Mouse (Mus musculus) C2C12 (cell line): ENCODE results near the gene Cys1. TPM values are rescaled to one million over a fixed set of nuclear protein-coding genes. Genes with fewer than 3 reads are reported as not detected.

Experiments
- H3K27me3 ChIP-seq: one replicate; pipeline ENCODE4 v1.6.1; 2011; ENCODE audit not compliant: control insufficient read depth, insufficient read depth, insufficient read length
- H3K36me3 ChIP-seq: one replicate; pipeline ENCODE4 v1.6.1; 2011; ENCODE audit not compliant: control insufficient read depth, insufficient read depth
- H3K4me3 ChIP-seq: one replicate; pipeline ENCODE4 v1.5.1; 2011; ENCODE audit warnings: mild to moderate bottlenecking, control low read depth; ENCODE audit not compliant: poor library complexity, insufficient read depth, severe bottlenecking
- H3K79me2 ChIP-seq: one replicate; pipeline ENCODE4 v1.6.1; 2011; ENCODE audit not compliant: control insufficient read depth, insufficient read depth
- H3K79me3 ChIP-seq: one replicate; pipeline ENCODE4 v1.6.1; 2011; ENCODE audit warnings: low read depth, control low read depth
- H3ac ChIP-seq: one replicate; pipeline ENCODE3; 2011; ENCODE audit warnings: low read depth; ENCODE audit not compliant: control insufficient read depth, insufficient read length
- CEBPB ChIP-seq: IDR thresholded peaks from one replicate; pipeline ENCODE4 v1.6.1; 2011; ENCODE audit warnings: low read depth, mild to moderate bottlenecking, control low read depth, moderate library complexity
- CTCF ChIP-seq: IDR thresholded peaks from one replicate; pipeline ENCODE4 v1.5.1; 2011; ENCODE audit not compliant: control insufficient read depth, insufficient read depth, insufficient read length
- FOSL1 ChIP-seq: IDR thresholded peaks from one replicate; pipeline ENCODE4 v1.8.0; 2011; ENCODE audit warnings: mild to moderate bottlenecking, low read length; ENCODE audit not compliant: poor library complexity, insufficient read depth, severe bottlenecking
- MAX ChIP-seq: IDR thresholded peaks from one replicate; pipeline ENCODE4 v1.6.1; 2011; ENCODE audit warnings: mild to moderate bottlenecking, control low read depth
- MYOD1 ChIP-seq: IDR thresholded peaks from one replicate; pipeline ENCODE4 v1.6.1; 2011; ENCODE audit warnings: low read depth; ENCODE audit not compliant: control insufficient read depth, insufficient read length
- MYOG ChIP-seq: IDR thresholded peaks from one replicate; pipeline ENCODE4 v1.6.1; 2011; ENCODE audit not compliant: control insufficient read depth, insufficient read length; ENCODE audit errors: extremely low read depth
- USF1 ChIP-seq: IDR thresholded peaks from one replicate; pipeline ENCODE4 v1.6.1; 2011; ENCODE audit warnings: low read depth, mild to moderate bottlenecking, control low read depth, moderate library complexity
- polyA plus RNA-seq: library from polyadenylated mRNA; unstranded; fragments of >200 nt; fragmentation: generic; extraction: Trizol; gene quantifications from one replicate; pipeline ENCODE4 v1.2.1, GENCODE M21; 2012; ENCODE audit warnings: missing spikeins

Cys1 gene
- polyA plus RNA-seq, 1 experiment, result 0.36 TPM

DNA sequence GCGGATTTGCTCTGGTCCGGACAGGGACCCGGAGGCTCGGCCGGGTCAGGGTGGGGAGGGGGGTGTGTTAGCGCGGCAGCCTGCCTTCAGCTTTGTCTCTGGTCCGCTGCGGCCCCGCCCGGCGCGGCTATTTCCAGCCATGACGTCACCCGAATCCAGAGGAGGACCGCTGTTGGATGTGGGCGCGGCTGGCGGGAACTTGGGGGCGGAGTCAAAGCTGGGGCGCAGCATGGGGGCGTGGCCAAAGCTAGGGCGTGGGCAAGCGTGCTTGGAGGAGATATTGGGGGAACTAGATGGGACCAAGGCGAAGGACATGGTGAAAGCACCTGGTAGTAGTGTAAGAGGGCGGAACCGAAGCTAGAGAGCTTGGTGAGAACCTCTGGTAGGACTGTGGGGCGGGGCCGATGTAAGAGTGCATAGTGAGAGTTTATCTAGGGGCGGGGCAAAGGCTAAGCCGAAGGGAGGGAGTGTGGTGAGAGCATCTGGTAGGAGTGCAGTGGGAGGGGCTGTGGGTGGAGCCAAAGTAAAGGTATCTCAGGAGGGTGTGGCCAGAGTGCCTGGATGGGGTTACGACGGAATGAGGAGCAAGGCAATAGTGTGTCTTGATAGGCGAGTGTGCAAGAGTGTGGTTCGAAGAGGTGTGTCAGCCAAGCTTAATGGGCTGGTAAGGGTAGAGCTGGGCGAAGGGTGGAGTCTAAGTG is 29.8 kb downstream of the Cys1 start:
- Histone ChIP-seq H3K4me3 (peak overlapping the region; percentile 56), H3K27me3 (no peaks in the 10 kb centered on the region), H3ac (peak overlapping the region; percentile 76), H3K79me3 (no peaks in the 10 kb centered on the region), H3K79me2 (peaks cover 18% of the 10 kb centered on the region), H3K36me3 (peaks cover 4% of the 10 kb centered on the region)
- TF ChIP-seq CEBPB (no peak), FOSL1 (no peak), USF1 (no peak), MYOD1 (no peak), CTCF (no peak), MYOG (no peak), MAX (no peak)

- Histone ChIP-seq H3K27me3 (no peaks in the 10 kb centered on the region), H3K79me2 (peaks cover 18% of the 10 kb centered on the region), H3K36me3 (peaks cover 4% of the 10 kb centered on the region), H3K4me3 (peak within 1 kb of the TSS; percentile 56), H3K79me3 (no peaks in the 10 kb centered on the region), H3ac (peak within 1 kb of the TSS; percentile 76)
- no peak for TF ChIP-seq MYOD1
- TF ChIP-seq MYOG, result no peak
Observed at GRCm38 (mm10) chr12:24651063-24651557, 30.5 kb downstream of the Cys1 start, which contains the start of gene Klf11. TSS of gene Klf11 (plus strand) at chr12:24651274.

DNA sequence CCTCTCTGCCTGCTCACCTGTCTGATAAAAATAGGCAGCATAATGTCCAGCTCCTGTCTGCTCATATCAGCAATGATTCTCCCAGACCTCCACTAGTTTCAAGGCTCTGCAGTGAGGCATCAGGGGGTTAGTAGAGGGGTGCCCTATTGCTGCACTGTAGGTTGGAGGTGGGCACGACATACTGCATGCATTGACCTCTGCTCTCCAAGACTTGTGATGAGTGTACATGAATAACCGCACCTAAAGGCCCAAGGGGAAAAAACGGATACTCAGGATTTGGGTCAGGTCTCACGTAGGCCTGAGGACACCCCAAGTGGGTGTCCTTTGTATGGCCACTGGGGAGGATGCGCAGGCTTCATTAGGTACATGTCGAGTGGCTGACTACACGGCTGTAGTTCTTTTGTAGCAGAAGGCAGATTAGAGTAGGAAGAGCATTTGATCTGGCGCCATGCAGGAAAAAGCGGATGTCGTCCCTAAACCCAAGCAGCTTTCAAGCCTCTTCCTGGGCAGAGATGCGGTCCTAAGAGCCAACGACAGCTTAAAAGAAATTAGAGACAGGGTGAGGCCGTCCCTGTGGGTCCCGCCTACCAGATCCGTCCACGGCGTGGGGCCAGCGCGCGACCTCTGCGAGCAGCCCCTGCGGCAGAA is 31.1 kb downstream of the Cys1 start:
- peaks cover 3% of the 10 kb centered on the region for H3K36me3 ChIP-seq
- no peaks in the 10 kb centered on the region for H3K79me3 ChIP-seq
- H3K79me2 ChIP-seq, result peaks cover 18% of the 10 kb centered on the region
- H3K27me3 ChIP-seq, result no peaks in the 10 kb centered on the region
- TF ChIP-seq MYOD1 (no peak), CTCF (no peak), MAX (no peak), MYOG (no peak), CEBPB (no peak), FOSL1 (no peak), USF1 (no peak)
- peak overlapping the region; percentile 21 for H3K4me3 ChIP-seq
- peak overlapping the region; percentile 65 for H3ac ChIP-seq

DNA sequence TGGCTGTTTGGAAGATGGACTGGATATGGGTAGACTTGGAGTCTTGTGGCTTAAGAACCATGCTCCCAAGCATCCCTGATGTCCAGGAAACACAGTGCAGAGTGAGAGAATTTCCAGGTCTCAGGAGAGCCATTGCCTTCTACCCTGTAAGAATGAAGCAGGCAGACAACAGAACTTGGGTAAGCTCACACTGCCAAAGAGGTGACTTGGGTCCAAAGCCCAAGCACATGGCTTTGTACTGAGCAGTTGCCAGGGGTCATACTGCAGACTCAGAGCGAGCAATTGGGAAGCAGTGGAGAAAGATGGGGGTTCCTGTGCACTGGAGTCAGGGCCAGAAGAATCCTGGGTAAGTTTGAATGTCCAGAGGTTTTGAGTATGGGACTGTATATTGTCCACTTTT is 33.5 kb downstream of the Cys1 start:
- no peaks in the 10 kb centered on the region for H3K36me3 ChIP-seq
- H3K27me3 ChIP-seq, result no peaks in the 10 kb centered on the region
- TF ChIP-seq FOSL1 (no peak), MAX (no peak), MYOD1 (no peak), CTCF (no peak)
- no peak overlapping the region for H3ac ChIP-seq
- no peaks in the 10 kb centered on the region for H3K79me3 ChIP-seq
- no peak overlapping the region for H3K4me3 ChIP-seq
- H3K79me2 ChIP-seq, result peaks cover 13% of the 10 kb centered on the region

GRCm38 (mm10) chr12:24645901-24646300 is 35.7 kb downstream of the Cys1 start:
- Histone ChIP-seq H3K79me3 (no peaks in the 10 kb centered on the region), H3K4me3 (no peak overlapping the region), H3K27me3 (no peaks in the 10 kb centered on the region), H3K36me3 (no peaks in the 10 kb centered on the region), H3ac (no peak overlapping the region), H3K79me2 (no peaks in the 10 kb centered on the region)
- TF ChIP-seq CEBPB (no peak), MYOD1 (no peak), FOSL1 (no peak), CTCF (no peak), MAX (no peak), USF1 (no peak), MYOG (no peak)

DNA sequence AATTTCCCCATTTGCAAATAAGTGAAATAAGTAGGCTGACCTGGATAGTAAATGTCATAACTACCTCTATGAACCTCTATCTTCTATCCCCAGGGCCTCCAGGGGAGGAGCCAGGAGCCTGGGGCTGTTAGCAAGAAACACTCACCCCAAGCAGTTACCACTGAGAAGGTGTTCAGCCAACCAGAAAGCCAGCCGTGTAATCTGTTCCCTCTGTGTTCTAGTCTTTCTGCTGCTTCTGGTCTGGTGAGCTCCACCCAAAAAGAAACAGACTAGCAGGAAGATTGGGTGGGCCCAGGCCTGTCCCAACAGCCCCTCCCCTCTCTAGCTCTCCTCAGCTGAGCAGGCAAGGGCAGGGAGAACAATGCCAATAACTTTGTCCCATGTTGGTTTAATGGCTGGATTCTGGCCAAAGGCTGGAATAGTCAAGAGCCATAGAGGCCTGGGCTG is 37.5 kb downstream of the Cys1 start:
- H3K27me3 ChIP-seq, result no peaks in the 10 kb centered on the region
- H3K36me3 ChIP-seq, result no peaks in the 10 kb centered on the region
- no peaks in the 10 kb centered on the region for H3K79me3 ChIP-seq
- H3ac ChIP-seq, result no peak overlapping the region
- H3K79me2 ChIP-seq, result no peaks in the 10 kb centered on the region
- H3K4me3 ChIP-seq, result no peak overlapping the region
- no peak for TF ChIP-seq CEBPB
- no peak for TF ChIP-seq MYOD1
- no peak for TF ChIP-seq MAX
- TF ChIP-seq FOSL1, result no peak
- no peak for TF ChIP-seq MYOG
- no peak for TF ChIP-seq USF1
